Mouse (Mus musculus) layer of hippocampus, adult 9-11 months (tissue): ENCODE measurements at regions not wholly inside any gene's neighbourhood (a gene's known extent, or its start where the extent isn't known, plus 50 kb on each side); places are given as distances from the start of the nearest gene placed in this dataset.

Experiments
- DNase-seq: peaks from one replicate; pipeline ENCODE4 v3.0.0; 2022

- no peak for DNase-seq
These were observed 487.7 kb upstream of the Cdh4 start for GRCm38 (mm10) chr2:178954420-178955067.

GRCm38 (mm10) chr2:178958829-178959228 is 483.4 kb upstream of the Cdh4 start:
- DNase-seq: no peak

GRCm38 (mm10) chr2:178959603-178960002 is 482.6 kb upstream of the Cdh4 start:
- DNase-seq: no peak

GRCm38 (mm10) chr2:178967584-178968365 is 474.5 kb upstream of the Cdh4 start:
- no peak for DNase-seq

- peak; percentile 19 for DNase-seq
These were observed 472.5 kb upstream of the Cdh4 start for GRCm38 (mm10) chr2:178969732-178970131.

GRCm38 (mm10) chr2:178975366-178975765 is 466.9 kb upstream of the Cdh4 start:
- DNase-seq: no peak

GRCm38 (mm10) chr2:178976046-178976445 is 466.2 kb upstream of the Cdh4 start:
- DNase-seq: no peak

GRCm38 (mm10) chr2:178976495-178976894 is 465.7 kb upstream of the Cdh4 start:
- DNase-seq: no peak

GRCm38 (mm10) chr2:178979451-178979850 is 462.8 kb upstream of the Cdh4 start:
- no peak for DNase-seq

GRCm38 (mm10) chr2:178981736-178982502 is 460.3 kb upstream of the Cdh4 start:
- no peak for DNase-seq

- DNase-seq: no peak
These were observed 458.4 kb upstream of the Cdh4 start for GRCm38 (mm10) chr2:178983801-178984200.

- DNase-seq: no peak
These were observed 454.3 kb upstream of the Cdh4 start for GRCm38 (mm10) chr2:178987935-178988334.

- no peak for DNase-seq
These were observed 452.9 kb upstream of the Cdh4 start for GRCm38 (mm10) chr2:178989291-178989690.

- no peak for DNase-seq
These were observed 452.4 kb upstream of the Cdh4 start for GRCm38 (mm10) chr2:178989784-178990183.

- DNase-seq: no peak
These were observed 451.3 kb upstream of the Cdh4 start for GRCm38 (mm10) chr2:178990959-178991358.

- DNase-seq: no peak
These were observed 449.7 kb upstream of the Cdh4 start for GRCm38 (mm10) chr2:178992334-178993116.

GRCm38 (mm10) chr2:178997921-178998320 is 444.3 kb upstream of the Cdh4 start:
- DNase-seq: no peak

- no peak for DNase-seq
These were observed 441.7 kb upstream of the Cdh4 start for GRCm38 (mm10) chr2:179000448-179001081.

GRCm38 (mm10) chr2:179007766-179008165 is 434.5 kb upstream of the Cdh4 start:
- no peak for DNase-seq

GRCm38 (mm10) chr2:179013891-179014593 is 428.2 kb upstream of the Cdh4 start:
- no peak for DNase-seq

- DNase-seq: no peak
These were observed 419.5 kb upstream of the Cdh4 start for GRCm38 (mm10) chr2:179022675-179023194.
